Mouse (Mus musculus): Measurements from ENCODE around the gene Tmem132c.

Tmem132c gene

DNA sequence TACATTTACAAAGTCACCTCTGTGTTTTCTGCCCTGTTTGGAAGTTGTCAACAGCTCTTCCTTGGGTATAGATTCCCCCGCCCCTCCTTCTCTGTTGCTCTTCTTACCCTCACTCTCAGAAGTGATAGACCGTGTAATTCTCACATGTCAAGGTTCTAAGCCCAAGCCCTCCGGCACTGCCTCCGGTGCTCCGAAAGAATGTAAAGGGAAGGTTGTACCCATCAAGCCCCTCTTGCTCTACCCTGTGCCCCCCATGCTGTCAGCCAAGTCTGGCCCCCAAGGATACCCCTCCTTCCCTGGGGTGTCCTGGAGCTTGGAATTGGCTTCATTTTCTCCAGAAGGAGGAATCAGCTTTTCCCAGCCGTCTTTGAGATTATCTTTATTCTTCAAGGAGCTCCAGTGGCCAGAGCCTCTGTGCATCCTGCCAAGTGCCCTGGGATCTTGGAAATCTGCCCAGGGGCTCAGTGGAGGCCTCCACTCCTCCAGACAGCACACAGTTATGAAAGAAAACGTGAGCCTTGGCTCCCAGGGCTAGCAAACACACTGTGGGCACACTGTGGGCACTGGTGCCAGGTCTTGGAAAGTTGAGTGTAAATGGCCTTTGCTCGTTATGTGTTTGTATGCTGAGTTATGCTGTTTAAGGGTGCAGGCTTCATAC is 59.1 kb downstream of the Tmem132c start:
- Histone ChIP-seq H3K27me3 (ENCODE audit: control insufficient read depth, insufficient read depth, low read length, poor library complexity, severe bottlenecking) (no peaks in the 10 kb centered on the region; the same call in 1 of the 2 replicates), H3K36me3 (ENCODE audit: control insufficient read depth, insufficient read depth, low read length, poor library complexity, severe bottlenecking) (no peaks in the 10 kb centered on the region)
- no peak for DNase-seq (ENCODE audit: low read depth, low spot score)

DNA sequence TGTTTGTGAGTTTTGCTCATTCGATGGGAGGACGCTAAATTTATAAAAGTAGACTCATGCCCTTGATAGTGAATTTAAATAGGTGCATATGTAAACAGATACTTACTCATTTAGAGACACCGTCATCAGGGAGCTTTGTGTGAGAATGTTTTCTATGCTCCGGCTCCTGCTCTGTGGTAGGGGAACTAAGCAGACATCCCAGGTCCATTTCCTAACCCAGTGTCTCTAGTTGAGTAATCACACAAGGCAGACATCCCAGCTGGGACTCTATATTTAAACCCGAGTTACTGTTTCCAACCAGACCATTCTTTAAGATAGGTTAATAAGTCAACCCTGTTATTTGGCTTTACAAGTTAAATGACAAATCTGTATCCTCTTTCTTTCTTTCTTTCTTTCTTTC is 63.7 kb downstream of the Tmem132c start:
- H3K27me3 ChIP-seq (ENCODE audit: control insufficient read depth, insufficient read depth, low read length, poor library complexity, severe bottlenecking) = no peaks in the 10 kb centered on the region
- no peaks in the 10 kb centered on the region for H3K36me3 ChIP-seq (ENCODE audit: control insufficient read depth, insufficient read depth, low read length, poor library complexity, severe bottlenecking)
- DNase-seq (ENCODE audit: low read depth, low spot score) = no peak

DNA sequence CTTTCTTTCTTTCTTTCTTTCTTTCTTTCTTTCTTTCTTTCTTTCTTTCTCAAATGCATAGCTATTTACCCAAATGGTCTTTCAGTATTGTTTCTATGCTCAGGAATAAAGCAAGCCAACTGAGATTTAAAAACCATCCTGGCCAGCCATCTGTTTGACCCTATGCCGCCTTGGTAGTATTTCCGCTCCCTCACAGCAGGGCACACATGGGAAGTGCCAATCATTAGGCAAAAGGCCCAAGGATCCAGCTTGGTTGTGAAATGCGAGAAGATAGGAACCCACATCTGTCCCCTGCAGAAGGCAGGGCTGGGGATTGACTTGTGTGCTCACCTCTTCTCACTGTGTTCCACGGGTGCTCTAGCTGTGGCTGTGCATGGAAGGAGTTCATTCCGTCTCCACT is 64.1 kb downstream of the Tmem132c start:
- Histone ChIP-seq H3K36me3 (ENCODE audit: control insufficient read depth, insufficient read depth, low read length, poor library complexity, severe bottlenecking) (no peaks in the 10 kb centered on the region), H3K27me3 (ENCODE audit: control insufficient read depth, insufficient read depth, low read length, poor library complexity, severe bottlenecking) (no peaks in the 10 kb centered on the region)
- DNase-seq (ENCODE audit: low read depth, low spot score) = no peak

DNA sequence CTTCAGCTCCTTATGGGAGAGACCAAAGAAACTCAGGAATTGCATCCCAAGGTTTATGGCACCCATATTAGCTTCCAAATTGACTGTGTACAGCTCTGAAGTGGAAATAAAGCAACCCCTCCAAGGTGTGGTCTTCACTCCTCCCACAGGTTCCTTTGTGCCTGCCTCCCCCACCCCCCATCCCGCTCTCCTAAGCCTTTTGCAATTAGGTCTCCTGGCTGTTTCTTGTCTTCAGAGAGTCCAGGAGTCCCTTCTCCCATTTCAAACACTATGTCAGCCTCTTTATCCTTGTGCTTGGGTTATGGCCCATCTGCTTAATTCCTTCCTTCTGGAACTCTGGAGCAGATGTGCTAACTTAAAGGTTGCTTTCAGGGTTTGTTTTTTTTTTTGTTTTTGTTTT is 65.1 kb downstream of the Tmem132c start:
- H3K27me3 ChIP-seq (ENCODE audit: control insufficient read depth, insufficient read depth, low read length, poor library complexity, severe bottlenecking) = no peaks in the 10 kb centered on the region
- H3K36me3 ChIP-seq (ENCODE audit: control insufficient read depth, insufficient read depth, low read length, poor library complexity, severe bottlenecking) = no peaks in the 10 kb centered on the region
- DNase-seq (ENCODE audit: low read depth, low spot score) = no peak

DNA sequence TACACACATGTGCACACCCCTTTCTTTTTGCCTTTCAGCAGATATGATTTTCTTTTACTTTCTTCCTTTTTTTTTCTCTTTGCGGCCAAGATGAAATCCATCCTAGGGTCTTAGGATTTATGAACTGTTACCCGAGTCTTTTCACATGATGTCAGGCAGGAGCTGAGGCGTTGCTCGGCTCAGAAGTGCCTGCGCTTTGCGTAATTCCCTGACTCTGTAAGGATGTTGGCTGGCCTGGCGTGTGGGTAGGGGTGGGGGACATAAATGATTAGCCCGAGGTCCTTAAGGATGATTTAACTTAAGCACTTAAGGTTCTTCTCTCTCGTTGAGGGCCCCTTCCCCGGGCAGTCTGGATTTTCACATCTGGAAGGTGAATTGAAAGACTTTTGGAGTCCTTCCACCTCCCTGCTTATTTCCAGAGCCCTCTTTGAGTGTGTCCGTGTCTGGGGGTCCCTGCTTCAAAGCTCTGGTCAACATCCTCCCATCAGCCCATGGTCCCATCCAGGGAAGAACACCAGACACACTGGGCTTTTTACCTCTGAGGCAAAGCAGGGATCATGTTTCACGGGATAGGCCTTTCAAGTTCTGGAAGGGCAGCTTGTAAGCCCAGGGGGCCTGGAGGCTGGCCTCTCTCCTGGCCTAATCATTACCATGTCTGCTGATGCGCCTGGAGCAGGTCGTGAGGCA is 68.9 kb downstream of the Tmem132c start:
- no peaks in the 10 kb centered on the region for H3K27me3 ChIP-seq (ENCODE audit: control insufficient read depth, insufficient read depth, low read length, poor library complexity, severe bottlenecking)
- no peaks in the 10 kb centered on the region for H3K36me3 ChIP-seq (ENCODE audit: control insufficient read depth, insufficient read depth, low read length, poor library complexity, severe bottlenecking)
- DNase-seq (ENCODE audit: low read depth, low spot score) = no peak

DNA sequence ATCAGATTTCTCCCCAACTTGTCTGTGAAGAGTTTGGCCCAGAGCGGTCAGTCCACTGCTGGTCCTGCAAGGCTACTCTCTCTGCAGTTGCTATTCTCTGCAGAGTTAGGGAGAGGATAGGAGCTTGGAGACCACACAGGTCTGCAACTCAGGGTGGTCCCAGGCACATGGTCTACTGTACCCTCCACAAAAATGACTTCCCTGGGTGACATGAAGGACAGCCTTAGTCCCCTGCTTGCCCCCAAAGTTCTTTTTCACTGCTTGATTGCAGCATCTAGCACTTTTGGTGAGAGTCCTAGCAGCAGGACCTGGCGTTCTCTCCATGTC is 69.4 kb downstream of the Tmem132c start:
- Histone ChIP-seq H3K27me3 (ENCODE audit: control insufficient read depth, insufficient read depth, low read length, poor library complexity, severe bottlenecking) (no peaks in the 10 kb centered on the region), H3K36me3 (ENCODE audit: control insufficient read depth, insufficient read depth, low read length, poor library complexity, severe bottlenecking) (no peaks in the 10 kb centered on the region)
- no peak for DNase-seq (ENCODE audit: low read depth, low spot score)

DNA sequence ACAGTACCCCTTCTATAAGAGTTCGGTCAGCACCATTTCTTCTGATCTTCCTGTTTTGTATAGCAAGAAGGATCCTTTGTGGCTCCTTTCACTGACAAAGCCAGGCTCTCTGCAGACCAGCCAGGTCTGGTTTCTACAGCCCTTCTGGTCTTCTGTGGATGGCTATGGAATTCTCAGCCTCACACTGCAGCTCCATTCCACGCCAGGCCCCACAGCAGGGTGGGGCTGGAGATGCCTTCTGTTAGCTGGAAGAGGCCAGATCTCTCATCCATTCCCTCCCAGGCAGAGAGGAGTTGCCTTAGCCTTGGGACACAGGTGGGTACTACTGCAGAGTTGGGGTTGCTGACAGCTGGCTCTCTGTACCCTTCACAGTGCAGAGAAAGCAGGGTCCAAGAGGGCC is 72.0 kb downstream of the Tmem132c start:
- no peak for DNase-seq (ENCODE audit: low read depth, low spot score)

DNA sequence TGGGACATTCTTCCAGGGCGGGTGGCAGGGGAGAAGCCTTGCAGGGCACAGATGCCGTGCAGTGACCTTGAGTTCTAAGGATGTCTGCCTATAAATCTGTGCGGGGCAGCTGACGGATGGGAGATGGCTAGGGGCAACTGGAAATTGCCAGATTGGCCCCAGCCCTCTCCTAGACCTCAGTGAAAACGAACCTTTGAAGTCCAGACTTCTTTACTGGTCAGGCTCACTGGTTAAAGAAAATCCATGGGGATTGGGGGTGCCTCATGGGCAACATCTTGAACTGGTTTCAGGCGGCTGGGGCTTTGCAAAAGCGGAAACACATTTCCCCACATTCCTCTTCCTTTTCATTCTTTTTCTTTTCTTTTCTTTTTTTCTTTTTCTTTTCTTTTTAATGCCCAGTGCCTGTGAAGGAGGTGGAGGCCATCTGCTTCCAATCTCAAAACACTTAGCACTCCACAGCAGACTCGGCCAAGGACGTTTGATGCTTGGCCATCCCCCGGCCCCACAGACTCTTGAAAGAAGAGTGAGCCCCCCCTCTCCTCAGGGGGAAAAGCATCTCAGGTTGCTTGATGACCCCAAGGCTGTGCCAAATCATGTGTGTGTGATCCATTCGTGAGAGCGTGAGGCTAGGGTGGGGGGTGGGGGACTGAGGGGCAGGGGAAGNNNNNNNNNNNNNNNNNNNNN is 77.6 kb downstream of the Tmem132c start:
- Histone ChIP-seq H3K27me3 (ENCODE audit: control insufficient read depth, insufficient read depth, low read length, poor library complexity, severe bottlenecking) (no peaks in the 10 kb centered on the region), H3K36me3 (ENCODE audit: control insufficient read depth, insufficient read depth, low read length, poor library complexity, severe bottlenecking) (no peaks in the 10 kb centered on the region)
- no peak for DNase-seq (ENCODE audit: low read depth, low spot score)

More for the DNA sequence above, 72.0 kb downstream of the Tmem132c start:
- no peaks in the 10 kb centered on the region for H3K27me3 ChIP-seq (ENCODE audit: control insufficient read depth, insufficient read depth, low read length, poor library complexity, severe bottlenecking)
- no peaks in the 10 kb centered on the region for H3K36me3 ChIP-seq (ENCODE audit: control insufficient read depth, insufficient read depth, low read length, poor library complexity, severe bottlenecking)

DNA sequence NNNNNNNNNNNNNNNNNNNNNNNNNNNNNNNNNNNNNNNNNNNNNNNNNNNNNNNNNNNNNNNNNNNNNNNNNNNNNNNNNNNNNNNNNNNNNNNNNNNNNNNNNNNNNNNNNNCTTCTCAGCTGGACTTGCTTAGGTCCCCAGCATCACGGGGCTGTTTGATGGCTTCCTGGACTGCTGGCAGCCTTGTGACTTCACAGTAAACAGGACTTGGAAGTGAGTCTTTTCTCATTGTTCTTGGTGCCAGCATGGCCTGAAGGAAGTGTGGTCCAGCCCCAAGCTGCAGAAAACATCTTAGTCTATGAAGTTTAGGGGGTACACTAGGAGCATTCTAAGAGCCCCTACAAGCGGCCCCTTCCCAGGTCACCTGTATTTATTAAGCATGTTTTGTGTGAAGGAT is 83.0 kb downstream of the Tmem132c start:
- no peak for DNase-seq (ENCODE audit: low read depth, low spot score)

DNA sequence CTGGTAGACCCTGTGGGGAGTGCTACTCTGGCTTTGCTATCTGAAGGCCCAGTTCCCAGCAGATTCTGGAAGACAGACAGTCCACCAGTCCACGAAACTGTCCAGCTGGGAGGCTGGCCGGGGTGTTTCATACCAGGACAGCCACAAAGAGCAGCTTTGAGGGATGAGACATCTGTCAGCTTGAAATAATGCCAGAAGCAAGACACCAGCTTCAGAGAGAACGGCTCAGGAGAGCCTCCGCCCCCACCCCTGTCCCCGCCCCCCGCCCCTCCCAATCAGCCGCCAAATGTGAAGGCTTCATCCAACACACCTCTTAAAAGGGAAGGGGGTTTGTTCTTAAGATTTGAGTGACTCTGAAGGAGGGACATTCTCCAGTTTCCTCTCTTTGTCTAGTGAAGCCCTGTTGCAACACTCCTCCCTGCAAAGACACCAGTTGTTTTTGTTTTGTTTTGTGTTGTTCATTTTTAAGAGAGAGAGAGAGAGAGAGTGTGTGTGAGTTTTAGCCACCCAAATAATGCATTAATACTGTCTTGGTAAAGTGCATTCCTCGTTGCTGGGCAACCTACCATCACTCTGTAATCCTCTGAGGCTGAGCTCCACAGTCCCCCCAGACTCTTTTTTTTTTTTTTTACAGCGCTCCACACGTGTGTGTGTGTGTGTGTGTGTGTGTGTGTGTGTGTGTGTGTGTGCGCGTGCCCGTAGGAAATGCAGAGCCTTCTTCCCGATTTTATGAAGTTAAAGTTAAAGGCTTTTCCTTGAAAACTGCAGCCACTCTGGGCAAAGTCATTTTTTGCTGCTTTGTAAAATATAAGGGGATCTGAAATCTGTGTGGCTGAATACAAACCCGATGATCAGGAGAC is 94.7 kb downstream of the Tmem132c start:
- H3K36me3 ChIP-seq (ENCODE audit: control insufficient read depth, insufficient read depth, low read length, poor library complexity, severe bottlenecking) = no peaks in the 10 kb centered on the region
- DNase-seq (ENCODE audit: low read depth, low spot score) = no peak

More for the DNA sequence above, 83.0 kb downstream of the Tmem132c start:
- Histone ChIP-seq H3K27me3 (ENCODE audit: control insufficient read depth, insufficient read depth, low read length, poor library complexity, severe bottlenecking) (no peaks in the 10 kb centered on the region), H3K36me3 (ENCODE audit: control insufficient read depth, insufficient read depth, low read length, poor library complexity, severe bottlenecking) (no peaks in the 10 kb centered on the region)

DNA sequence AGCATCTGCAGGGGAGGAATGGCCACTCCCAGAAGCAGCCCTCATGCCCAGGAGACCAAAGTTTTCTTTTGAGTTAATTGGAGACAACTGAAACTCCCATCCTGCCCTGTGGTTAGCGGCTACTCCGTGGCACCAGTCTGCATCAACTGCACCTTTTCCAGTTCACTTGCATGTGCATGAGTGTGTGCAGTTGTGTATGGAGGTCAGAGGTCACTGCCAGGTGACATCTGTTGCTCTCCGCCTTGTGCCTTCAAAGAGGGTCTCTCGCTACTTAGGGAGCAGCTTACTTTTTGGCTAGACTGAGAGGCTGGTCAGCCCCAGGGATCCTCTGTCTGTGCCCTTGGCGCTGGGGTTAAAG is 95.3 kb downstream of the Tmem132c start:
- no peaks in the 10 kb centered on the region for H3K36me3 ChIP-seq (ENCODE audit: control insufficient read depth, insufficient read depth, low read length, poor library complexity, severe bottlenecking)
- DNase-seq (ENCODE audit: low read depth, low spot score) = no peak

More for the DNA sequence above, 94.7 kb downstream of the Tmem132c start:
- no peaks in the 10 kb centered on the region for H3K27me3 ChIP-seq (ENCODE audit: control insufficient read depth, insufficient read depth, low read length, poor library complexity, severe bottlenecking)

DNA sequence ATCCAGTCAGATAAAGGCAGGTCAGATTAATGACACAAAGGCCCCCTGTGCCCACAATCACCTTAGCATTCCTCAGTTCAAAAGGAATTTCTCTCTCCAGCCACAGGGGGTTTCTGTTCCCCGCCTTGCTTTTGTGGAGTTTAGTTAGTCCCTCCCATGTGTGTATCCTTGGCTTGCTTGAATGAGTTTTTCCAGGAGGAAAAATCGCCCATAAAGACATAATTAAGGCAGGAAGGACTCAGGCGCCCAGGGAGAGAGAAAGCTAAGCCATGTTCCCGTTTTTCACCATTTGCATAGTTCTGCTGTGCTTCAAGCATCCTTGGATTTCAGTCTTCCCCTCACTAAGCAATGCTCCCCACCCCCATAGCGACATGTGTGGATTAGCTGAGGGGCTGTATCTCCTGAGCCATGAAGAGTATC is 97.4 kb downstream of the Tmem132c start:
- no peaks in the 10 kb centered on the region for H3K27me3 ChIP-seq (ENCODE audit: control insufficient read depth, insufficient read depth, low read length, poor library complexity, severe bottlenecking)
- no peak for DNase-seq (ENCODE audit: low read depth, low spot score)
- H3K36me3 ChIP-seq (ENCODE audit: control insufficient read depth, insufficient read depth, low read length, poor library complexity, severe bottlenecking) = no peaks in the 10 kb centered on the region

More for the DNA sequence above, 95.3 kb downstream of the Tmem132c start:
- no peaks in the 10 kb centered on the region for H3K27me3 ChIP-seq (ENCODE audit: control insufficient read depth, insufficient read depth, low read length, poor library complexity, severe bottlenecking)

DNA sequence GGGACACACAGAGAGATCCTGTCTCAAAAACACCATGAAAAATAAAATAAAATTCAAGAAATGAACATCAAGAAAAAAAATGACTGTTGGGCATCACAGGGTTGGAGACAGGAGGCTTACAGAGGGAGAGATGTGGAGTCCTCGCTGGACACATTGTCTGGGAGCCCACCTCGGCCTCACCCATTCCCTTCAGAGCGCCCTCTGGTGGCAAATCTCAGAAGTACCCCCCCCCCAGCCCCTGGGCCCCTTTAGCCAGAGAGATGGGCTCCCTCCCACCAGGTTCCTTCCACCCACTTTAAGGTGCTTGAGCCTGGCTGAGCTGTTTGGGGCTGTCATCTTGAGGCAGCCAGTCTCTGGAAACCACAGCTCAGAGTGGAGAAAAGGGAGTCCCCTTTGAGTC is 99.5 kb downstream of the Tmem132c start:
- no peaks in the 10 kb centered on the region for H3K27me3 ChIP-seq (ENCODE audit: control insufficient read depth, insufficient read depth, low read length, poor library complexity, severe bottlenecking)
- DNase-seq (ENCODE audit: low read depth, low spot score) = no peak

DNA sequence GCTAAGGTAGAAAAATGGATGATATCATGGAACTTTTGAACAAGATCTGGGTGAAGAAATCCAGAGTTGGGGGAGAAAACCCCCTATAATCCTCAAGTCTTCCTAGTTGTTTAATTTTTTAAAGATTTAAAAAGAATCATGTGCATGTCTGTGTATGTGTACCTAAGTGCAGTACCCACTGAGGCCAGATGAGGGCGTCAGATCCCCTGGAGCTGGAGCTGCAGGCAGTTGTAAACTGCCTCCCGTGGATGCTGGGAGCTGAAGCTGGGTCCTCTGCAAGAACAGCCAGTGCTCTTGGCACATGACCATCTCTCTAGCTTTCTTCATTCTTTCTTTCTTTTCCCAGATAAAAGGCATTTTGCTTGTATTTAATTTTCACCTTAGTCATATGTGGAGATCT is 103.1 kb downstream of the Tmem132c start:
- Histone ChIP-seq H3K36me3 (ENCODE audit: control insufficient read depth, insufficient read depth, low read length, poor library complexity, severe bottlenecking) (no peaks in the 10 kb centered on the region), H3K27me3 (ENCODE audit: control insufficient read depth, insufficient read depth, low read length, poor library complexity, severe bottlenecking) (no peaks in the 10 kb centered on the region)
- DNase-seq (ENCODE audit: low read depth, low spot score) = no peak

More for the DNA sequence above, 99.5 kb downstream of the Tmem132c start:
- H3K36me3 ChIP-seq (ENCODE audit: control insufficient read depth, insufficient read depth, low read length, poor library complexity, severe bottlenecking) = no peaks in the 10 kb centered on the region

DNA sequence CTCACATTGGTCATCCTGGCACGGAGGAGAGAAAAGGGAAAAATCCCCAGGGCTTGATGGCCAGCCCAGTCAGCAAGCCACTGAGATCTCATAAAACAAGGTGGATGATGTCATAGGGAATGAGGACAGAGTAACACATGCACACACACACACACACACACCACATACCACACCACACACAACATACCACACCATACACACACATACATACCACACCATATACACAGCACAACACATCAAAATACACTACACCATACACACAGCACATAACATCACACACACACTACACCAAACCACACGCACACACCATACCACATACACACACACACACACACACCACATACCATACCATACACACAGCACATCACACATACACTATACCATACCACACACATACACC is 104.8 kb downstream of the Tmem132c start:
- H3K36me3 ChIP-seq (ENCODE audit: control insufficient read depth, insufficient read depth, low read length, poor library complexity, severe bottlenecking) = no peaks in the 10 kb centered on the region
- no peak for DNase-seq (ENCODE audit: low read depth, low spot score)
- no peaks in the 10 kb centered on the region for H3K27me3 ChIP-seq (ENCODE audit: control insufficient read depth, insufficient read depth, low read length, poor library complexity, severe bottlenecking)

All from splenic B cell, adult 2 months (primary cell).